24 mouse cellular contexts compared by ENCODE assay signal in genomic region chr17:63786444-63786843, GRCm38 (mm10).
A peak's percentile ranks its signal among the peaks of the same experiment; 100 is the strongest.
DNase-seq lines count a peak whose midpoint lies in the region; ATAC-seq and TF ChIP-seq lines count a peak whose summit lies in the region.
"Had no signal": no experiment of that assay in that cellular context is flagged by ENCODE, and none has a peak within 500 bp of the region (broad histone marks: within the 10 kb centered on the region; RNA-seq: fewer than 3 reads in every experiment).

No protein-coding gene starts in this region.

- TF ChIP-seq CTCF in layer of hippocampus, adult 2 months (conservative IDR thresholded peaks at IDR 0.05), result peak; percentile 15; the same call in 1 of the 2 replicates
- TF ChIP-seq CTCF in testis, adult 2 months (IDR thresholded peaks at IDR 0.05; ENCODE audit: control insufficient read depth, insufficient read depth, insufficient replicate concordance, low read depth, low read length), result peak; percentile 56; the same call in 1 of the 2 replicates
- peak; percentile 38 for TF ChIP-seq CTCF in Patski (IDR thresholded peaks at IDR 0.05)

- H3K4me2 ChIP-seq in heart, embryonic 11.5 days, result no peak overlapping the region
- H3K4me2 ChIP-seq: heart, embryonic 15.5 days; hindbrain, embryonic 14.5 days; limb, embryonic 15.5 days; lung, embryonic 15.5 days; neural tube, embryonic 13.5 days had no signal

- no peak overlapping the region for H3K9ac ChIP-seq in heart, embryonic 11.5 days (ENCODE audit: low read depth, low read length)
- H3K9ac ChIP-seq: heart, embryonic 15.5 days; hindbrain, embryonic 14.5 days; limb, embryonic 15.5 days; lung, embryonic 15.5 days; neural tube, embryonic 13.5 days had no signal

- peaks cover 9% of the 10 kb centered on the region for H3K4me1 ChIP-seq in testis, adult 2 months (ENCODE audit: control insufficient read depth, insufficient read depth, low read length)
- no peaks in the 10 kb centered on the region for H3K4me1 ChIP-seq in heart, embryonic 11.5 days (ENCODE audit: control insufficient read depth, insufficient read depth, low read length)
- H3K4me1 ChIP-seq: forebrain, embryonic 10.5 days; heart, embryonic 15.5 days; limb, embryonic 15.5 days; midbrain, embryonic 10.5 days had no signal

- POLR2A ChIA-PET in Patski (lab: Charles Lee), result interaction anchor here (0.6 kb wide), 1 partner anchor 74 kb away, joined by 3 read pairs; no protein-coding TSS in a partner anchor

- no peaks in the 10 kb centered on the region for H3K36me3 ChIP-seq in testis, adult 2 months (ENCODE audit: control insufficient read depth, insufficient read depth, low read length)
- no peaks in the 10 kb centered on the region for H3K36me3 ChIP-seq in heart, embryonic 11.5 days (ENCODE audit: control insufficient read depth, insufficient read depth, low read length)
- H3K36me3 ChIP-seq: forebrain, embryonic 10.5 days; heart, embryonic 15.5 days; limb, embryonic 15.5 days; lung, embryonic 15.5 days; midbrain, embryonic 10.5 days; neural tube, embryonic 13.5 days had no signal

- 73% methylated on average over 11 of the region's 11 CpGs for WGBS in heart, embryonic 11.5 days (ENCODE audit: insufficient replicate concordance)

- no peak for TF ChIP-seq POLR2A in testis, adult 2 months (IDR thresholded peaks at IDR 0.05; ENCODE audit: control insufficient read depth, low read depth, low read length)

- no peaks in the 10 kb centered on the region for H3K27me3 ChIP-seq in testis, adult 2 months (ENCODE audit: control insufficient read depth, insufficient read depth, low read length)
- no peaks in the 10 kb centered on the region for H3K27me3 ChIP-seq in Patski
- no peaks in the 10 kb centered on the region for H3K27me3 ChIP-seq in heart, embryonic 11.5 days (ENCODE audit: control insufficient read depth, insufficient read depth, low read length)
- H3K27me3 ChIP-seq: heart, embryonic 15.5 days; limb, embryonic 15.5 days; lung, embryonic 15.5 days; neural tube, embryonic 13.5 days had no signal

- no peak overlapping the region for H3K4me3 ChIP-seq in layer of hippocampus, adult 2 months
- no peak overlapping the region for H3K4me3 ChIP-seq in testis, adult 2 months (ENCODE audit: control insufficient read depth, low read depth, low read length)
- H3K4me3 ChIP-seq in heart, embryonic 11.5 days (ENCODE audit: low read depth, low read length), result no peak overlapping the region
- H3K4me3 ChIP-seq: forebrain, embryonic 10.5 days; heart, adult 2 months; heart, embryonic 15.5 days; limb, embryonic 15.5 days; lung, embryonic 15.5 days; midbrain, embryonic 10.5 days; myocyte; neural tube, embryonic 13.5 days had no signal

- no peak overlapping the region for H3K27ac ChIP-seq in layer of hippocampus, adult 2 months
- H3K27ac ChIP-seq in testis, adult 2 months (ENCODE audit: control insufficient read depth, insufficient read depth, low read depth, low read length), result no peak overlapping the region
- no peak overlapping the region for H3K27ac ChIP-seq in heart, embryonic 11.5 days (ENCODE audit: low read depth, low read length)
- H3K27ac ChIP-seq: forebrain, embryonic 10.5 days; heart, adult 2 months; heart, embryonic 15.5 days; hindbrain, embryonic 14.5 days; limb, embryonic 15.5 days; lung, embryonic 15.5 days; midbrain, embryonic 10.5 days; neural tube, embryonic 13.5 days had no signal

- no peak for ATAC-seq in Patski
- no peak for ATAC-seq in heart, embryonic 11.5 days (replicated peaks; ENCODE audit: insufficient number of reproducible peaks, low FRiP score, low TSS enrichment)
- ATAC-seq: midbrain, embryonic 16.5 days had no signal

- no peaks in the 10 kb centered on the region for H3K9me3 ChIP-seq in heart, embryonic 11.5 days (replicated peaks; ENCODE audit: control insufficient read depth, low read length)
- H3K9me3 ChIP-seq: forebrain, embryonic 10.5 days; heart, embryonic 15.5 days; limb, embryonic 15.5 days; lung, embryonic 15.5 days; midbrain, embryonic 10.5 days; neural tube, embryonic 13.5 days had no signal

- in situ Hi-C loops in Patski (cut with MboI; ENCODE audit: low pct_unique_long_range_greater_than_20kb), result no loop called here

- CTCF ChIA-PET in Patski (lab: Charles Lee), result no interaction called here

- DNase-seq in layer of hippocampus, adult 2 months (ENCODE audit: low spot score in 2 of 2), result no peak
- DNase-seq in layer of hippocampus, postnatal 25 days (ENCODE audit: extremely low spot score in 1 of 2, low spot score in 1 of 2), result no peak
- DNase-seq in testis, postnatal 10 days (ENCODE audit: low spot score), result no peak
- DNase-seq in Patski (ENCODE audit: low read depth, low spot score), result no peak
- DNase-seq in heart, adult 8-10 months (ENCODE audit: low spot score), result no peak
- DNase-seq: cerebellum, adult 18-20 months; cerebellum, postnatal 14 days; gastrocnemius, postnatal 25 days; heart, adult 2 months; heart, postnatal 36 days; kidney, adult 9 months; kidney, postnatal 36 days; thymus, adult 2 months had no signal
